Mouse (Mus musculus) adrenal gland (tissue): ENCODE measurements around the gene Gm10762.

Experiments
- microRNA-seq, 2 experiments: library from miRNA; unstranded; fragments of <30 nt; microRNA quantifications; one replicate each; pipeline ENCODE4; 2019

Gm10762 gene

Small RNAs within 50 kb of the gene (microRNA-seq; reads per million reads assigned to microRNA genes)
- gene Gm22859, result 0 reads per million in 2 experiments
